Mouse (Mus musculus): Measurements from ENCODE around the gene Msh4. TPM values are rescaled to one million over a fixed set of nuclear protein-coding genes. Genes with fewer than 3 reads are reported as not detected.
A peak's percentile ranks its signal among the peaks of the same experiment; 100 is the strongest.

Msh4 gene
- polyA plus RNA-seq, 1 experiment from 2014 or later: 0.17 TPM

DNA sequence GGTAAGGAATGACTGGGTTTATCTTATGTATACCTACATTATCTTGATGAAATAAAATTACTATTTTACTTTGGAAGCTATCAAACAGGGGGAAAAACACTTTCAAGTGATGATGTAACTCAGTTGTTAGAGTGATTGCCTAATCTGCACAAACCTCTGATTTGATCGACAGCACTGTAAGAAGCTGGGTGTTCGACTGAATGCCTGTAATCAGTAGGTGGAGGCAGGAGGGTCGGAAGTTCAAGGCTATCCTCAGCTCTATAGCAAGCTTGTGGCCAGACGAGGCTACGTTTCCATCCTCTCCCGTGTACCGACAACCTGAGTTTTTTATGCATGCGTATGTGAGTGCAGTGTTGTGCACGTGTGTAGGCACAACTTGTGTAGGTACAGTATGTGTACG, 80.7 kb downstream of the Msh4 start:
- Histone ChIP-seq H3K27ac (ENCODE audit: low read depth) (no peak overlapping the region), H3K9ac (no peak overlapping the region)
- 86% methylated on average over 10 of the region's 10 CpGs for WGBS

DNA sequence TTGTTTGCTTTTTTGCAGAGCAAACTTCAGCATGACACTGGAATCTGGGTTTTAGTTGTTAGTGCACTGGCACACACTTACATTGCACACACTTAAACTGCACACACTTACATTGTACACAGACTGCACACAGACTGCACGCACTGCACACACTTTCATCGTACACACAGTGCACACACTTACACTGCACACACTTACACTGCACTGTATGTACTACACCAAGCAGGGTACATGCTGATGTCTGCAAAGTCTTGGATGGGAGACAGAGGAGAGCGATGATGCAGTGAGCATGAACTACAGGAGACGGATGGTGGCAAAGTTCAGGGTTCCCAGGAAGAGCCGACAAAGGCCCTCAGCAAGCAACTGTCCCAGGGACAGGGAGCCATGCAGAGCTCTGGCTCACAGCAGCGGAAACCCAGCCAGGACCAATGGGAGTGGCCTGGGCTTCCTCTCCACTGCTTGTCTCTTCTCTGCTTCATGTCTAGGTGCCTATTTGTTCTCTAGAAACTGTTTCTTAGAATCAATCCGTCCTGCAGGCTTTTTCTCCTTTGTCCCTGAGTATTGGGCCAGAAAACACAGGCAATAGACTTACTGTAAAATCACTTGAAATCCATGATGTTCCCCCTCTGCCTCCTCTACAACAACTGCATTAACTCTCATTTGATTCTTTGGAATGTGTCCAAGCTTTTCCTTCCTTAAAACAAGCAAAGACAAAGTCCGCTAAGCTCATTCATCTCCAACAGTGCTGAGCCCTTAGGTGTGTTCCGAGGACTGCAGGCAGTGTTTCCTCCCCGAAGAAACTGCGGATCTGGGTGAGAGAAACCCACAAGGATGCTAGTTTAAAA, 82.0 kb downstream of the Msh4 start:
- H3K4me3 ChIP-seq (ENCODE audit: low read depth, low read length): no peak overlapping the region
- ATAC-seq (ENCODE audit: insufficient read depth): no peak; the same call in 1 of the 2 replicates
- no peaks in the 10 kb centered on the region for H3K4me1 ChIP-seq (ENCODE audit: insufficient read depth)
- H3K27me3 ChIP-seq (ENCODE audit: insufficient read depth, low read length): no peaks in the 10 kb centered on the region
- H3K36me3 ChIP-seq (ENCODE audit: insufficient read depth): no peaks in the 10 kb centered on the region
- no peak overlapping the region for H3K27ac ChIP-seq (ENCODE audit: low read depth)
- H3K9ac ChIP-seq: no peak overlapping the region; the same call in 1 of the 2 replicates
- 61% methylated on average over 11 of the region's 11 CpGs for WGBS
- peak; percentile 56 for DNase-seq
- H3K4me2 ChIP-seq: no peak overlapping the region
- no peaks in the 10 kb centered on the region for H3K9me3 ChIP-seq (ENCODE audit: low read depth, low read length)
- no peak for TF ChIP-seq CTCF (IDR thresholded peaks at IDR 0.05; ENCODE audit: low read depth)

More for the DNA sequence above, 80.7 kb downstream of the Msh4 start:
- ATAC-seq (ENCODE audit: insufficient read depth): no peak
- H3K9me3 ChIP-seq (ENCODE audit: low read depth, low read length): no peaks in the 10 kb centered on the region
- DNase-seq: no peak
- no peak overlapping the region for H3K4me2 ChIP-seq
- no peak overlapping the region for H3K4me3 ChIP-seq (ENCODE audit: low read depth, low read length)
- no peaks in the 10 kb centered on the region for H3K36me3 ChIP-seq (ENCODE audit: insufficient read depth)
- TF ChIP-seq CTCF (IDR thresholded peaks at IDR 0.05; ENCODE audit: low read depth): no peak
- H3K27me3 ChIP-seq (ENCODE audit: insufficient read depth, low read length): no peaks in the 10 kb centered on the region
- no peaks in the 10 kb centered on the region for H3K4me1 ChIP-seq (ENCODE audit: insufficient read depth)

DNA sequence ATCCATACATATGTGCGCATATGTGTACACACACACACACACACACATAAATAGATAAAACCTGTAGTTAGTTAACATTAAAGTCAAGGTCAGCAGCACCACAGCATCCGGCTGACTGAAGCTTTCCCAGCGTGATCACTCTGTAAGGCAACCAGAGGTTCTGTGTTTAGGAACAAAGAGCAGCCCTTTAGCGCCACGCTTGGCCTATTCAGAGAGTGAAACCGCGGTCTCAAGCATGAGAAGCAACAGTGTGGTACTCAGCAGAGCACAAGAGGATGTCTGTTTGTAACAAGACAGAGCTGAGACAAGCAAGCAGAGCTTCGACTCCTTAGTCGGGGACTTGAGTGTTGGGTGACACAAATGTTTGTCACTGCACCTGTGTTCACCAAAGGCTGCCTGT, 86.5 kb downstream of the Msh4 start:
- 81% methylated on average over 9 of the region's 9 CpGs for WGBS
- H3K36me3 ChIP-seq (ENCODE audit: insufficient read depth): no peaks in the 10 kb centered on the region
- no peak for ATAC-seq (ENCODE audit: insufficient read depth)
- TF ChIP-seq CTCF (IDR thresholded peaks at IDR 0.05; ENCODE audit: low read depth): no peak
- H3K4me2 ChIP-seq: no peak overlapping the region
- no peak for DNase-seq
- no peak overlapping the region for H3K9ac ChIP-seq
- H3K4me1 ChIP-seq (ENCODE audit: insufficient read depth): no peaks in the 10 kb centered on the region
- H3K9me3 ChIP-seq (ENCODE audit: low read depth, low read length): no peaks in the 10 kb centered on the region
- no peak overlapping the region for H3K27ac ChIP-seq (ENCODE audit: low read depth)
- no peak overlapping the region for H3K4me3 ChIP-seq (ENCODE audit: low read depth, low read length)
- H3K27me3 ChIP-seq (ENCODE audit: insufficient read depth, low read length): no peaks in the 10 kb centered on the region

DNA sequence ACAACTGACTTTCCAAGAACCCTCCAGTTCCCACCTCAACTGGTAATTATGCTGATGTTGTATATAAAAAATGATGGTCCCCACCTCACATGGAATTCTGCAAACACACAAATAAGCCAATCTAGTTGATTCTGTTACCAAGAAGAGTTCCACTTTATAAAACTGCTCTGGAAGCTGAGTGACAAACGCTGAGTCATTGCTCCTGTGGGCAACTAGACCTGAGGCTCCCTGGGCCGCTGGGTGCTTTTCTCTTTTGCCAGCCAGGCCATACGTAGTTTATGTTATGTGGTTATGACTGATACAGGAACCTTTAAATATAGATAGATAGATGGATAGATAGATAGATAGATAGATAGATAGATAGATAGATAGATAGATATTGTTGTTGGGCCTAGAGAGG, 87.2 kb downstream of the Msh4 start:
- Histone ChIP-seq H3K4me2 (no peak overlapping the region), H3K9ac (no peak overlapping the region), H3K36me3 (ENCODE audit: insufficient read depth) (no peaks in the 10 kb centered on the region), H3K27ac (ENCODE audit: low read depth) (no peak overlapping the region), H3K9me3 (ENCODE audit: low read depth, low read length) (no peaks in the 10 kb centered on the region), H3K27me3 (ENCODE audit: insufficient read depth, low read length) (no peaks in the 10 kb centered on the region), H3K4me3 (ENCODE audit: low read depth, low read length) (no peak overlapping the region), H3K4me1 (ENCODE audit: insufficient read depth) (no peaks in the 10 kb centered on the region)
- TF ChIP-seq CTCF (IDR thresholded peaks at IDR 0.05; ENCODE audit: low read depth): no peak
- ATAC-seq (ENCODE audit: insufficient read depth) (no peak), DNase-seq (no peak)
- 94% methylated on average over 3 of the region's 3 CpGs for WGBS

DNA sequence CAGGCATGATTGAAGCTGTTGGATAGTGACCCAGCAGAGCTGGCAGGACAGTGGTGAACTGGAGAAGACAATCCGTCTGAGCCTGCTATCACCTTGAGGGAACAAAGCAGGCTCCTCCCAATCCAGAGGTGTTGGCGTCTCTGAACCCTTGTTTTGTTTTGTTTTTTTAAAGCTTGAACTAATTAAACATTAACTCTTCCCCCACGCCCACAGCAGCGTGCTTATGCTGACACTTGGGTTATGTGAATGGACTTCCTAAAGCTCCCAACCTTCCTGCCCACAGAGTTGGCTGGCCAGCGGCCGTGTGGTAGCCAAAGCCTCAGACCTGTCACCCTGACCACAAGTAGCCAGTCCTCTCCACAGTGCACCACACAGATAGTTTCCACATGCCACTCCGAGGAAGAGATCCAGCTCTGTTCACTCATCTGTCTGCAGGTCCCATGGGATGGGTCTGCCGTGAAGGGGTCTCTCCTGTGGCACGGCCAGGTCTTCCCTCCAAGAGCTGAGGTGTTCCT, 88.5 kb downstream of the Msh4 start:
- DNase-seq (no peak), ATAC-seq (ENCODE audit: insufficient read depth) (no peak)
- H3K27ac ChIP-seq (ENCODE audit: low read depth): no peak overlapping the region
- H3K4me1 ChIP-seq (ENCODE audit: insufficient read depth): no peaks in the 10 kb centered on the region
- H3K36me3 ChIP-seq (ENCODE audit: insufficient read depth): no peaks in the 10 kb centered on the region
- WGBS: 80% methylated on average over 9 of the region's 9 CpGs
- H3K9ac ChIP-seq: no peak overlapping the region
- no peak for TF ChIP-seq CTCF (IDR thresholded peaks at IDR 0.05; ENCODE audit: low read depth)
- H3K4me3 ChIP-seq (ENCODE audit: low read depth, low read length): no peak overlapping the region
- H3K27me3 ChIP-seq (ENCODE audit: insufficient read depth, low read length): no peaks in the 10 kb centered on the region
- no peaks in the 10 kb centered on the region for H3K9me3 ChIP-seq (ENCODE audit: low read depth, low read length)
- no peak overlapping the region for H3K4me2 ChIP-seq

DNA sequence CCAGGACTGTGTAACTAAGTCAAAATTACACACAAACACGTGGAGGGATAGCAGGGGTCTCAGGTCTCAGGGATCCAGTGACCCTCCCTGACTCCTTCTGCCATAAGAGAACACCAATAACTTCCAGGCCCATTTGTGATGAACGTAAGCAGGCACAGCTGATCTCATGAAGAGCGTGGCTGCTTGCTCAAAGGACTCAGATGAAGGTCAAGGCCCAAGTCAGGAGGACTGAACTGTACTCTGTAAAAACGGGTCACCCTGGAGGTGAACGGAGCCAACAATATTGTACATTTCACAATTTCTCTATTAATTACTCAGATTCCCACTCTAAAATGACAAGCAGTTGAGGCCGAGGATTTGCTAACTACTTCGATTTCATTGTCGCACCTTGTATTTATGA, 91.9 kb downstream of the Msh4 start:
- TF ChIP-seq CTCF (IDR thresholded peaks at IDR 0.05; ENCODE audit: low read depth): no peak
- no peak overlapping the region for H3K27ac ChIP-seq (ENCODE audit: low read depth)
- H3K9ac ChIP-seq: no peak overlapping the region
- no peaks in the 10 kb centered on the region for H3K27me3 ChIP-seq (ENCODE audit: insufficient read depth, low read length)
- no peaks in the 10 kb centered on the region for H3K36me3 ChIP-seq (ENCODE audit: insufficient read depth)
- ATAC-seq (ENCODE audit: insufficient read depth) (no peak), DNase-seq (no peak)
- no peak overlapping the region for H3K4me3 ChIP-seq (ENCODE audit: low read depth, low read length)
- 0 out of 2 replicates have a peak, but pooled peaks cover 2% of the 10 kb centered on the region for H3K4me1 ChIP-seq (ENCODE audit: insufficient read depth)
- whole genome bisulfite sequencing: 84% methylated on average over 8 of the region's 8 CpGs
- H3K4me2 ChIP-seq: no peak overlapping the region
- no peaks in the 10 kb centered on the region for H3K9me3 ChIP-seq (ENCODE audit: low read depth, low read length)

DNA sequence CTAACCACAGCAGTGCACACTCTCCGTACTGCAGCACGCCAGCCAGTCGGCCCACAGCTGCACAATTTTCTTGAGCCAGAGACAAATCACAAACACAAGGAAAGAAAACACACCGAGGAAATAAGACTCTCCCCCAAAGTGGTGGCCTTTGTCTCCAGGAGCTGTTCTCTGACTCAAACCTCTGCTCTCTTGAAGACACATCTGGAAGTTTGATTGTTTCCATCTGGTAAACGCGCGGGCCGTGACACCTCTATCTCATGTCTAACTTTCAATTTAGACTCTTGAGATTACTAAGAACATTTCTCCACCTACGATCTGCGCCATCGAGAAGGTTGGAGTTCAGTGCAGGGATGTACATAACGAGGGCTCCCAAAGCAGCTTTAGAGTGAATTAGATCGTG, 97.5 kb downstream of the Msh4 start:
- Histone ChIP-seq H3K27me3 (ENCODE audit: insufficient read depth, low read length) (no peaks in the 10 kb centered on the region), H3K9ac (no peak overlapping the region), H3K4me2 (no peak overlapping the region), H3K4me1 (ENCODE audit: insufficient read depth) (0 out of 2 replicates have a peak, but pooled peaks cover 6% of the 10 kb centered on the region), H3K4me3 (ENCODE audit: low read depth, low read length) (no peak overlapping the region), H3K36me3 (ENCODE audit: insufficient read depth) (no peaks in the 10 kb centered on the region), H3K27ac (ENCODE audit: low read depth) (no peak overlapping the region), H3K9me3 (ENCODE audit: low read depth, low read length) (no peaks in the 10 kb centered on the region)
- DNase-seq (no peak), ATAC-seq (ENCODE audit: insufficient read depth) (no peak)
- 72% methylated on average over 13 of the region's 13 CpGs for WGBS
- no peak for TF ChIP-seq CTCF (IDR thresholded peaks at IDR 0.05; ENCODE audit: low read depth)
